Mouse (Mus musculus) small intestine, adult 2 months (tissue): ENCODE results near the gene Dok1.

Experiments used
- CTCF ChIP-seq: fragments of 200-500 bp; IDR thresholded peaks from 2 replicates; pipeline ENCODE4 v1.5.1; 2012; ENCODE audit warnings: low read depth, mild to moderate bottlenecking, control low read depth, inconsistent platforms, low read length, moderate library complexity, mixed read lengths; ENCODE audit not compliant: insufficient replicate concordance, insufficient read length; ENCODE audit errors: extremely low read depth
- POLR2A ChIP-seq: fragments of 200-500 bp; IDR thresholded peaks from 2 replicates; pipeline ENCODE4 v1.6.1; 2012; ENCODE audit warnings: low read depth, mild to moderate bottlenecking, control low read depth, inconsistent platforms, low read length, moderate library complexity

GRCm38 (mm10) chr6:83010010-83010409 lies 23.3 kb downstream of the Dok1 start:
- TF ChIP-seq POLR2A (no peak), CTCF (no peak)
